Mouse (Mus musculus) left cerebral cortex, adult 6 months (tissue): Measurements from ENCODE around the gene Olfr1065. TPM values are rescaled to one million over a fixed set of nuclear protein-coding genes. Genes with fewer than 3 reads are reported as not detected.

Experiments used
- long read RNA-seq, 2 experiments: library from polyadenylated mRNA; unstranded; transcript quantifications; one replicate each; pipeline ENCODE4 v2.0.0; 2019 to 2020
- polyA plus RNA-seq: library from polyadenylated mRNA; unstranded; fragments of <200 nt; fragmentation: Nextera tagmentation; gene quantifications from 2 replicates; pipeline ENCODE4 v1.2.3, GENCODE M21; 2021

The Olfr1065 gene
- not detected in 2 replicates for polyA plus RNA-seq
- long read RNA-seq, experiment 1, result 0 reads
- long read RNA-seq, experiment 2, result 0 reads

GRCm38 (mm10) chr2:86450491-86450890 lies at the start of gene Olfr1065:
Gene Olfr1065 (minus strand): TSS chr2:86450591.

GRCm38 (mm10) chr2:86487286-86487685 lies 36.9 kb upstream of the Olfr1065 start, which contains the start of gene Olfr228:
Gene Olfr228 (minus strand): TSS chr2:86487386.

GRCm38 (mm10) chr2:86456169-86456568 lies 5.8 kb upstream of the Olfr1065 start, which contains the start of gene Olfr1066:
Gene Olfr1066 (minus strand): TSS chr2:86456269.

GRCm38 (mm10) chr2:86426649-86427048 lies 23.7 kb downstream of the Olfr1065 start, which contains the start of gene Olfr1062:
Gene Olfr1062 (minus strand): TSS chr2:86426749.

GRCm38 (mm10) chr2:86413950-86414349 lies 36.4 kb downstream of the Olfr1065 start, which contains the start of gene Olfr1061:
Gene Olfr1061 (minus strand): TSS chr2:86414050.

Other genes with a start within 250 kb of the Olfr1065 start
- gene Olfr1045, start 247.6 kb downstream of the Olfr1065 start, polyA plus RNA-seq, result not detected in 2 replicates
- gene Olfr1046, start 231.3 kb downstream of the Olfr1065 start, polyA plus RNA-seq, result not detected in 2 replicates
- not detected in 2 replicates for gene Olfr1047, start 219.2 kb downstream of the Olfr1065 start, polyA plus RNA-seq
- gene Olfr1048, start 210.3 kb downstream of the Olfr1065 start, polyA plus RNA-seq, result not detected in 2 replicates
- gene Olfr1049, start 192.3 kb downstream of the Olfr1065 start, polyA plus RNA-seq, result not detected in 2 replicates
- gene Olfr1051, start 171.5 kb downstream of the Olfr1065 start, polyA plus RNA-seq, result not detected in 2 replicates
- not detected in 2 replicates for gene Olfr1052, start 158.1 kb downstream of the Olfr1065 start, polyA plus RNA-seq
- gene Olfr1053, start 135.3 kb downstream of the Olfr1065 start, polyA plus RNA-seq, result not detected in 2 replicates
- not detected in 2 replicates for gene Olfr1054, start 115.2 kb downstream of the Olfr1065 start, polyA plus RNA-seq
- not detected in 2 replicates for gene Olfr1055, start 100.3 kb downstream of the Olfr1065 start, polyA plus RNA-seq
- not detected in 2 replicates for gene Olfr1056, start 88.1 kb downstream of the Olfr1065 start, polyA plus RNA-seq
- gene Olfr1057, start 72.2 kb downstream of the Olfr1065 start, polyA plus RNA-seq, result not detected in 2 replicates
- not detected in 2 replicates for gene Olfr1058, start 62.0 kb downstream of the Olfr1065 start, polyA plus RNA-seq
- gene Olfr1061, start 36.5 kb downstream of the Olfr1065 start, polyA plus RNA-seq, result not detected in 2 replicates
- gene Olfr1062, start 23.8 kb downstream of the Olfr1065 start, polyA plus RNA-seq, result not detected in 2 replicates
- not detected in 2 replicates for gene Olfr1066, start 5.7 kb upstream of the Olfr1065 start, polyA plus RNA-seq
- not detected in 2 replicates for gene Olfr228, start 36.8 kb upstream of the Olfr1065 start, polyA plus RNA-seq
- gene Olfr1076, start 57.9 kb upstream of the Olfr1065 start, polyA plus RNA-seq, result not detected in 2 replicates
- not detected in 2 replicates for gene Olfr1079, start 91.9 kb upstream of the Olfr1065 start, polyA plus RNA-seq
- not detected in 2 replicates for gene Olfr1080, start 107.6 kb upstream of the Olfr1065 start, polyA plus RNA-seq
- not detected in 2 replicates for gene Olfr1082, start 148.4 kb upstream of the Olfr1065 start, polyA plus RNA-seq
- gene Olfr1084, start 189.1 kb upstream of the Olfr1065 start, polyA plus RNA-seq, result not detected in 2 replicates
- not detected in 2 replicates for gene Olfr1085, start 211.4 kb upstream of the Olfr1065 start, polyA plus RNA-seq
- not detected in 2 replicates for gene Olfr1086, start 229.5 kb upstream of the Olfr1065 start, polyA plus RNA-seq
- gene Olfr1087, start 247.8 kb upstream of the Olfr1065 start, polyA plus RNA-seq, result not detected in 2 replicates